Mouse (Mus musculus): ENCODE results near the gene Sbno1.
A peak's percentile ranks its signal among the peaks of the same experiment; 100 is the strongest.
"Not testable (repeated sequence)": the region's sequence is repeated elsewhere in the genome, so short reads cannot be mapped to it uniquely, and the experiment has no call there.

Gene Sbno1

DNA sequence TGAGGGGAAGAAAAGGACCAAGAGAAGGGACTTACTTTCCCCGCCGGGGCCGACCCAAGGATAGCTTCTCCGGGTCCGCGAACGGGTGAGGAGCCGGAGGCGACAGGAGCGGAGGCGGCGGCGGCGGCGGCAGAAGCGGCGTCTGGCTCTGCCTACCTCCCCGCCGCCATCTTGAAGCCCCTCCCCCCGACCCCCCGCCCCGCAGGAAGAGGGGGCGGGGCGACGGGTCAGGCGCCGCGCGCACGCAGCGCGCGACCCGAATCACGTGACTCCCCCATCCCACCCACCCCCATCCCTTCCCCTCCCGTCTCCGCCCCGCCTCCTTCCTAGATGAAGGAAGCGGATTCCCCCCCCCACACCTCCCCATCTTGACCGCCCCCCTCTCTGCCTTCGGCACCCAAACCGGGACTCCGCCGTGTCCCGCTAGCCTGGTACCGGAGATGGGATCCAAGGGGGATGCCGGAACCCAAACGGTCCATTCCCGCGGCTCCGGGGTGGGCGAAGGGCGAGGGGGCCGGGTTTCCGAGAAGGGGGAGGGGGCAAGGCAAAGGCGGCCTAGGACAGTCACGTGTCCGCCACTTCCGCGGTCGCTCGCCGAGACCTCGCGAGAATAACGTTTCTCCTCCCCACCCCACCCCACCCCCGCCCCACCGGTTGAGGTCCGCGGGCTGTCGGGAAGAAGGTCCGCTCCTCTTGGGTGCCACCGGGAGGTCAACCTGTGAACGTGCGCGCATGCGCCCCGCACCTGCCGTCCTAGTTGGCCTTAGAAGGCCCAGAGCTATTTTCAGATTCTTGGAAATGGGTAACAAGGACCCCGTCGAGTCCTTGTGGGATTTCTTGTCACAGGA lies at the start of gene Sbno1:
Gene Sbno1 (minus strand): TSS at position 590 of the 848 bp plus-strand sequence.
- DNase-seq: peak; percentile 93

DNA sequence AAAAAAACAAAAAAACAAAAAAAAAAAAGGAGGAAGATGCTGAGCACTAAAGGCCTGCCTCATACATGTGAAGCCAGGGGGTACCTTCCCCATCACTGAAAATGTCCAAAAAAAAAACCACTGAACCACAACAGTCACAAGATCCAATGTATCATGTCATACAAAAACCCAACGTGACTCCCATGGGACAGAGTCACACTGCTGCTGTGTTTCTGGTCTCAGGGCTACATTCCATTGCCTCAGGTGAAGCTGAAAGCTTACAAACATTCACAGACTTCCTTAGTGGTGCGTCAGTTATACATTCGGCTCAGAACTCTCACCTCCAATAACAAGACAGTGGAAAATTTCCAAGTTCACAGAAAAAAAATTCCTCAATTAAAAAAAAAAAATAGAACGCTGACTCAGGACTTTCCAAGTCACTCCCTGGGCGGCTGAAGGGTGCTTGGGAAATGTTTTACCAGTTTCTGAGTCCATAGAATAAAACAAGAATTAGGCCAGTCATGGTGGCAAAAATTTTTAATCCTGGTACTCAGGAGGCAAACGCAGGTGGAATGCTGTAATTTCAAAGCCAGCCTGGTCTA lies 44.9 kb upstream of the Sbno1 start:
- no peak for DNase-seq

DNA sequence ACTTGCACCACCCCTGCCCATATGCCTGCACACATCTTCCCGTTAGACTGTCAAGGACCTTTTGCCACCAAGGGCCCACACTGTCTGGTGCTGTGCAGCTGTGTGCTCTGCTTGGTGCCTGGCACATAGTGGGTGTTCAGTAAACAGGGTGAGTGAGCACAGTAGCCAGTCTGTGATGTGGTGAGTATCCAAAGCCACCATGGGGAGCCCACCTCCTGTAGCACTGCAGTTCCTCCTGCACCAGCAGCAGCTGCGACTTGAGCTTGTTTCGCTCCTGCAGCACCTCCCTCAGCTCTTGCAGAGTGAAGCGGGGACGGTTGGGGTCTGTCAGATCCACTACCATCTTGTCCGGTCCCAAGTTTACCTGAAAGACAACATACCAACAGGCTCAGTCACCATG lies 43.7 kb upstream of the Sbno1 start:
- DNase-seq: no peak

DNA sequence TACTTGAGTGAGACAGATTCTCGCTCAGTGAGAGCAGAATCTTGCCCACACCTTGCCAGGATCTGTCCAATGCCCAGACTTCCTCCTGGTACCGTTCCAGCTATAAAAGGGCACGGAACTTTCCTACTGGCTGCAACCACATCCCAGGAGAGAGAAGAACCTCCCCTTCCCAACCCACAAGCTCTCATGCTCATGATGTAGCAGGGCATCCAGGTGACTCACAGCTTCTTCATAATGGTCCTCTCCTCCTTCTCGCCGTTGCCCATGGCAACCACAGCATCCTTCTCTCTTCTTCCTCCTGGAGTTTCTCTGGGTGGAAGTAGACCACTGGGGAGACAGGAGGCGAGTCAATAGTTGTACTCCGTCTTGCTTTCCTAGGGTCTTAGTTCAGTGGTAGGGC lies 42.6 kb upstream of the Sbno1 start:
- DNase-seq: no peak

DNA sequence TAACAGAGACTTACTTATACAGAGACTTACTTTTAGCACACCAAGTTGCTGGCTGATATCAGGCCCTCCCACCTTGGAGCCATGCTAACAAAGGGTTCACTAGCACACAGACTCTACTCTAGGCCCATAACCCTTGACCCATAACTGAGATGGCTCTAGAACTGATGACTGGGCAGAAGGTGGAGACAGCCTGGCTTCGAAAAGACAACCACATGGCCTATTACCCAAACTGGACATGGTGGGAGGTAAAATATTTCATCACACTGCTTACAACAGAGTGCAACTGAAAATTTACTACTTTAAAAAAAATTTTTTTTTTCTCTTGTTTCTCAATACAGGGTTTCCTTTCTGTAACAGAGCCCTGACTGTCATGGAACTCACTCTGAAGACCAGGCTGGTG lies 42.0 kb upstream of the Sbno1 start:
- no peak for DNase-seq

DNA sequence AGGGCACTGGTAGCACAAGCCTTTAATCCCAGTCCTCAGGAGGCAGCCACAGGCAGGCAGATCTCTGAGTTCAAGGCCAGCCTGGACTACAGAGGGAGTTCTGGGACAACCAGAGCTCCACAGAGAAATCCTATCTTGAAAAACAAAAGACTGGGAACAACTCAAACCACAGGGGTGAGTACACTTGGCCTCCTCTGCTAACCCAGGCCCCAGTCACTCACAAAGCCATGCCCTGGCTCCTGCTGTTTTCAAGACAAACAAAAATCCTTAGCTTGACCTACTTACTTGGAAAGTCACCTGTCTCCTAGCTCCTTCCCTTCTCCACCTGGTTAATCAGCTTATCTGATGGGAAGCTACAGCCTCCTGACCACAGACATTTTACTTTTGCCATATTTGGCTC lies 39.1 kb upstream of the Sbno1 start:
- DNase-seq: no peak

DNA sequence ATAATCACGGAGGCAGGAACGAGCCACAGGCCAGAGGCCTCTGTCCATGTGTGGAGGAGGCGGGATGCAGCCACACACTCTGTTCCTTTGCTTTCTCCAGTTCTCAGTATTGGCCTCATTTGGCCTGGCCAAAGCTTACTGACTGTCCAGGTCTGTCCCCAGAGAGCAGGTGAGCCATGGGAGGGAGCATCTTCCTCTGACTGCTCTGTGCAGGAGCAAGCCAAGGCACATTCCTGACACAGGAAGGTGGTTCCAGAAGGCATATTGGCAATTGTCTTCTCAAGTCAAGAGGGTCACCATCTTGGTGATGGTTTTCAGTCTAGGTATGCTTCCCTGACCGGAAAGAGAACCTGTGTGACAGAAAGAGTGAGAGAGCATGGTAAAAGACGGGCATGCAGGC lies 37.7 kb upstream of the Sbno1 start:
- DNase-seq: no peak

DNA sequence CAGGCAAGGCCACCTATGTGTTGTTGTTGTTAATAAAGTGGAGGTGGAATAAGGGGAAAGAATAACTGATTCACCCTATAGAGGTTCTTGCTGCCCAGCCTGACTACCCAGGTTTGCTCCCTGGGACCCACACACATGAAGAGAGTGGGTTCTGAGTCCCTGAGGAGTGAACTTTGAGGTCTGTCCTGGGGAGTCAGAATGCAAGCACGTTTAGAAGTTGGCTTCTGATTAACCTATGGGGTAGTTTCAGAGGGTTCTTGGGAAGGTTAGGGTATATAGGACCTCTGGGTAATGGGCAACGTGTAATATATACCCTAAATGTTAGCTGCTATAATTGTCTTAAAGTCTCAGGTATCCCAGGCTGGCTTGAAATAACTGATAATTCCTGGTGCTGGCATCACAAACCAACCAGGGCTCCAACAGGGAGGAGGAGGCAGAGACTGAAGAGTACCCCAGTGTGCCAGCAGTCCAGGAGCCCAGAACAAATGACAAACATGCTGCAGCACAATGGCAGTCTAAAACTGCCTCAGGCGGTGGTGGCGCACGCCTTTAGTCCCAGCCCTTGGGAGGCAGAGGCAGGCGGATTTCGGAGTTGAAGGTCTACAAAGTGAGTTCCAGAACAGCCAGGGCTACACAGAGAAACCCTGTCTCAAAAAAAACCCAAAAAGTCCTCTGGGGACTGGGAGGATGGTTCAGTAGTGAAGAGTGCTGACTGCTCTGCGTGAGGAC lies 36.7 kb upstream of the Sbno1 start:
- DNase-seq: no peak

DNA sequence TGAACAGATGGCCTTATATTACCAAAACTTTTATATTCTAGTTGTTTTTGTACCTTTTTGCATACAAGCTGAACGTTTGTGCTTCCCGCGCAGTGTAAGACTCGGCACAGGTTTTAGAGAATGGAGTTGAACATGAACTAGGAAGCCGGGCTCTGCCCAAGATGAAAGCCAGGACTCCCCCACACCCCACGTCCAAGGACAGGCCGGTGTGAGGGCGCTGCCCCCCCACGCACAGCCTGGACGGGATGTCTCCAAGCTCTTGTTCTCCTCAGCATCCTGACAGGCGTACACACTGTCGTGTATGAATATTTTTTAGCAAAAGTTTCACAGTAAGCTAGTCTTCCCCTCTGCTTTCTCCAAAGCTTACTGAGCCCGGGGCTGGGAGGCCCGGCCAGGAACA lies 35.1 kb upstream of the Sbno1 start:
- not testable (repeated sequence) for DNase-seq

DNA sequence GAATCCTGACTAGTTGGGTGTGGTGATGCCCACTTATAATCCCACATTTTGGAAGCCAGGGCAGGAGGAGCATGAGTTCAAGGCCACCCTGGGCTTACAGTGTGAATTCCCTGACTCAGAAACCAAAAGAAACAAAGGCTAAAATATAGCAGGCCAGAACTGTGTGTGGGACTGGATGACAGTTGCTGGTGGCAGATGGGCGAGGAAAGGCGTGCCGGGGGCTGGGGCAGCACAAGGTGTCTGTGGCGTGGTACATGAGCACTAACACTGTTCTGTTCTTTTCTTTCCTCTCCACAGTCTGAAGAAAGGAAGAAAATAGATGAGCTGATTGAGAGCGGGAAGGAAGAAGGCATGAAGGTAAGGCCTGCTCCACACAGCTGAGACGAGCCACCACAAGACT lies 31.0 kb upstream of the Sbno1 start:
- DNase-seq: no peak

DNA sequence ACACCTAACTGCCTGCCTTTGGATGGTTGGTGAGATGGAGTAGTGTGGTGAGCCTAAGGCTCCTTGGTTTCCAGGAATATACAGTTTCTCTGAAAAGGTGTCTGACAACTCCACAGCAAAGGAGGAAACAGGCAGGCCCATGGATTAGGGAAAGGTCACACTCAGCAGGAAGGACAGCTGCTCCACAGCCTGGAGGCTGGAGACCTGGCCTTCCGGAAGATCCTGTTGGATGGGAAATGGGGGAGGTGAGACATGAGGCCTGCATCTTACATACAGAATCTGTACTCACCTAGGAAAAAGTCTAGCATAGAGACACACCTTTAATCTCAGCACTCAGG lies 28.2 kb upstream of the Sbno1 start:
- DNase-seq: no peak

DNA sequence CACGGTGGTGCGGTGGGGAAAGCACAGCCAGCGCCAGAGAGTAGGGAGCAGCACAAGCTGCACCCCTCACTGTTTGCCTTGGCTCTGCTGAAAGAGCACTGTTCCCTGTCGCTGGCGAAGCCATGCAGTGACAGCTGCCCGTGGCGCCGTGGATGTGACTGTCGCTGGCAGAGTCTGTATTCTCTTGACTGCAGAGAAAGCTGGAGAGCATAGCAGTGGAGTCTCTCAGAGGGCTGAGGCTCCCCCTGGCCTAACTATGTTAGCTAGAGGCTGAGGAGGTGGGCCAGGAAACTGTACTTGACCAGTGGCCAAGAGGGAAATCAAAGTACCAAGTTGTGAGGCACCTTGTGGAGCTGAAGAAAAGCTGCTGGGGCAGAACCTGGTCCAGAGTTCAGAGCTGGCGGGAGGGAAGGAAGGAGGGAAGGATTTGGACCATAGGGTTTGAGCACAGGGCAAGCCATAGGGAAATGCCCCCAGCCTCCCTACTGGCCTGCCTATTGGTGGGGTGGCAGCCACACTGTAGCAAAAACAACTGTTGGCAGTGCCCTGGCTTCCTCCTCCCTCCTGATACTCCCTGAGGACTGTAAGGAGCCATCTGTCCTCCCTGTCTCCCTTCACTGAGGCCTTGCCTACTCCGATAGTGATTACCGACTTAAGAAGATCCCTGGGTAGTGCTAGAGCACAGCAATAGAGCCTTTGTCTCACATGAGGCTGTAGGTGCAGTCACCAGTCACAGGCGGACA lies 27.7 kb upstream of the Sbno1 start:
- no peak for DNase-seq

DNA sequence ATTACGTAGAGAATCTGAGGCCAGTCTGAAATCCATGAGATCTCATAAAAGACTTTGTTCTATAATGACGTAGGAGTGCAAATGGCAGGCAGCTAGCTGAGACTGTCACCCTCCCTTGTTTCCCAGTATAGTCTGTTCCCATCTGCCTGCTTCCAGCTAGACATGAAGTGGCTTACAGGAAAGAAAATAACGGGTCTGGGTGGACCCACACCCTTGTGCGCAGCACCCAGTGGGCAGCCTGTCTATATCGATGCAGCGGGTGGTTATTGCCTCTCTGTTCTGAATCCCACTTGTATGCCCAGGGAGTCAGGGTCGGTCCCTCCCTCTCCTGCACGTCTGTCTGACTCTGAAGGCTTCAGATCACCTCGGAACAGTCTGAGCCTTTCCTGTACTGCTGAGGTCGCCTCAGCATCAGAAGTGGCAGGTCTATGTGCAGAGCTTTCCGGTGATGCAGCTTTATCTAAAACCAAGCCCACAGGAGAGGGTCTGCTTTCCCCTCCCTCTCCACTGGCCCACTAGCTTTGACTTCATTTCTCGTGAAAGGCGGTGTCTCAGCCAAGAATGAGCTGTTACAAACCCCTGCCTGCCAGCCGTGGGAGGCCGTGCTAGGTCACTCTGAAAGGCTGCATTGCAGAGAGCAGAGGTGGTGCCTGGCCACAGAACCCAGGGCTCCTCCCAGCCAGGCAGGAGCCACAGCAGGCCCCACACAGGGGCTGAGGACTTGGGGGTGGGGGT lies 26.9 kb upstream of the Sbno1 start:
- no peak for DNase-seq

DNA sequence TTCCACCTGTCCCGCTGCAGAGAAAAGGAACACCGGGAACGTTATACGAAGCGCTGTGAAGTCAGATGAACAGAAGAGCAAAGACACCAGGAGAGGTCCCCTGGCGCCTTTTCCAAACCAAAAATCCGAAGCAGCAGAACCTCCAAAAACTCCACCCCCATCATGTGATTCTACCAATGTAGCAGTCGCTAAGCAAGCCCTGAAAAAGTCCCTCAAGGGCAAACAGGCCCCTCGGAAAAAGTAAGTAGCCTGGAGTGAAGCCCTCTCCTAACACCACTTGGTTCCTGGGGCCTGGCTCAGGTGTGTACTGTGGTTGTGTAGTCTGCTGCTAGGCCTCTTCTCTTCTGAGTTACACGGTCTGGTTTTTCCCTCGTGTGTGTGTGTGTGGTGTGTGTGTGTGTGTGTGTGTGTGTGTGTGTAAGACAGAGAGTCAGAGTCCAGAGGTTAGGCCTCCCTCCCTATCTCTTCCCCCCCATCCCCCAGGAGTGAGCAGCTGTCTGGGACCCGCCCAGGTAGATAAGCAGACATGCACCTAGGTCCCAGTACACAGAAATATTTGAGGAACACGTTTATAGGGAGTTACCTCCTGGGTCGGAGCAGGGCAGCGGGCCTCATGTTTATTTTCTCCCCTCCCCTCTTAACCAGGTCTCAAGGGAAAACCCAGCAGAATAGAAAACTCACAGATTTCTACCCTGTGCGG lies 25.0 kb upstream of the Sbno1 start:
- no peak for DNase-seq

DNA sequence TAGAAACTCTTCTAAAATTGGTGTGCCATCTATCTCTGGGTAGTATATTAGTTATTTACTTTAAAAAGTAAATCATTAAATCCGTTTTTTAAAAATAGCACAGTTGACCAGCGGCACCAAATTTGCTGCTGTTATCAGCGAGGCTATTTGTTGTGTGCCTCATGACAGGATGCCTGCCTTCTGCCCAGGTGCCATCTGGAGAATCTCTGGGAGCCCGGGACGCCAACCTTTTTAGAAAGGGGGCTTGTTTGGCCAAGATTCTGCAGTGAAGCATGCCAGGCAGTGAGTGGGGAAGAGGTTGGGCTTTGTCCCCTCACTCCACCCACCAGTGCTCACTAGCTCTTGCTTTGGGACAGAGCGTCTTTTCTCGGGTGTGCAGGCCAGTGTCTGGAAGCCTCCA lies 24.2 kb upstream of the Sbno1 start:
- no peak for DNase-seq

DNA sequence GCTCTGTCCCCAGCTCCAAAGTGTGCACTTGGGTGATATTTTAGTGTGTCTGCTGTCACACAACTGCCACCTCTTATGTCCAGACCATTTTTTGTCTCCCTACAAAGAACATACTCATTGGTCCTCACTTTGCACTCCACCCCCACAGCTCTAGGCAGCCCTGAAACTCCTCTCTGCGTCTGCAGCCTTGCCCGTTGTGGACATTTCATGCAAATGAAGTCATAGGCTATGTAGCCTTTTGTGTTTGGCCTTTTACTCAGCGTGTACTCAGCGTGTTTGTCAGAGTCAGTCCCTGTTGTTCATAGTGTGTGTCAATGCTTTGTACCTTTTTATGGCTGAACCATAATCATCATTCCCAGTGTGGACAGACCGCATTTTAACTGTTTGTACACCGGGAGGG lies 23.7 kb upstream of the Sbno1 start:
- DNase-seq: no peak

DNA sequence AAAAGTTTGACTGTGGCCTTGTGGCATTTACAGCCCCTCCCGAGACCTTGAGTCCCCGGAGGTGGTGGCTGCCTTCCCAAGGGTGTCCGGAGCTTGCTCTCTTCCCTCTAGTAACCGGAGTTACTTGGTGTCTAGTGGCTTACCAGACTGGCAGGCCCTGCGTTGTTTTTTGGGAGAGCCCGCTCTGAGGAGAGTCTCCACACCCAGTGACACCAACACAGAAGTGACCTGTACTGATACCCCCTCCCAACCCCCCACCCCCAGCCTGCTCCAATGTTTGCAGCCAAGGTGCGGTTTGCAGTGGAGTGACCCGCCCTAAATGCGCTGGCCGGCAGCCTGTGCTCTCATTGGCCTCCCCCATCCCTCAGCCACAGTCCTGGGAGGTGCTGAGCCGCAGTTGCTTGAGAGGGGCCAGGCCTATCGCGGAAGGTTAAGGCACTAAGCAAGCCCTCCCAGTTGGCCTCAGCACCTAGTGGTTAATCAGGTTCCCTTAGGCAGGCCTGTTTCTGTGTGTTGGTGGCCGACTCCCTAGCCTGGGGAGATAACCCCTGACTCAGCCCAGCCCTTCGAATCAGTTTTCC lies 20.6 kb upstream of the Sbno1 start:
- DNase-seq: peak; percentile 64

DNA sequence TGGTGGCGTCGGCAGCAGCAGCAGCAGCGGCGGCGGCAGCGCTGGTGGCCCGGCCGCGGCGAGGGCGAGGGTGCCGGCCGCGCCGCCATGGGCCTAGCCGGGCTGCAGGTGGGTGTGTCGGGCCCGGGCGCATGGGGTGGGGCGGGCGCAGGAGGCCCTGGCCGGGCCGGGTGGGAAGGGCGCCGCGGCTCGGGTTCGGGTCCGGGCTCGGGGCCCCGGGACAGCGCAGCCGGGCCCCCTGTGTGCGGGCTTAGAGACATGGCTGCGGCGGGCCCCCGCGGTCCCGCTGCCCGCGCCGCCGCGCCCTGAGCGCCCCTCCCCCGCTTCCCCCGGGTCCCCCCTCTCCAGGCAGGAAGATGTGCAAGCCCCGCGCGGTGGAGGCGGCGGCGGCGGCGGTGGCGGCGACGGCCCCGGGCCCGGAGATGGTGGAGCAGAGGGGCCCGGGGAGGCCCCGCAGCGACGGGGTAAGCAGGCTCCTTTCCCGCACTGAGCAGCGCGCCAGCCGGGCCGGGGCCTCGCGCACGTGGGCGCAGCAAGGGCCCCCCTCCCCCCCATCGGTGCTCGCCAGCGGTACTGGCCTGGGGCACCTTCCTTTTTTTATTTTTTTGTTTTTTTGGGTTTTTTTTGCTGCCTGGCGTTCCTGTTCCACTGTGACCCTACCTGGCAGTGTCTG lies 20.0 kb upstream of the Sbno1 start:
- DNase-seq: peak; percentile 50

DNA sequence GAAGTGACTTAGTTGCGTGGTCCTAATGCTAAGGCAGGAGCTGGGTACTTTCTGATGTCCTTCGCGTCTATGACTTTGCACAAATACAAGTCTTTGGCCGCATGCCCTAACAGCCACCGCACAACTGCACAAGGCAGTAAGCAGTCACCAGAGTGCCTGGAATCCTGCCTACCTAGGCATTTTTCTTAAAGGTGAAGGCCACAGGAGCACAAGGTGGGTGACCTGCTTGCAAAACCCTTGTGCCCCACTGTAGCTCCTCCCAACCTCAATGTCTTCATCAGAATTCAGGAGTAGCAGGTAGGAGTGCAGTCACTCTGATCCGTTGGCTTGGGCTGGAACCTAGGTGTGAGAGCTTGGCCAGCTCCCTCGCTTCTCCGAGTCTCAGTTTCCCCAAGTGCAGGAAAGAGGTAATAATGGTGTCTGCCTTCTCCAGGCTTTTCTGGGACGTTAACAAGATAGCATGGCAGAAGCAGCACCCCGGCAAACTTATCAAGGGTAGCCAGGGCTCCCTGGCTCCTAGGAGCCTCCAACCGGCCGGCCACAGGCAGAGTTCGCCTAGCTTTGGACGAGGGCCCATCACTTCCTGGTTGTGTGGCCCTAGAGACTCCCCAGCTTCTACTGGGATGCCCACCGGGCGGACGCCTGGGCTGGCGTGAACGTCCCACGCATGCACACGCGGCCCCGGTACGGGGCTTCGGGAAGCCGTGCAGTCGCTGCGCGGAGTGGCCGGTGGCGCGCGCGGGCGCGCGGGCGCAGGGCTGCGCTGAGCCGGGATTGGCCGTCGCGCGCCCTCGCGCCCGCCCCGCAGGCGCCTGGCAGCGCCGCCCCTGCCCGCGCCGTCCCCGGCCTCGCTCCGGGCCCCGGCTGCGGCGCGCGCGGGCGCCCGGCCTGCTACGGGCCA lies 19.1 kb upstream of the Sbno1 start:
- peak; percentile 77 for DNase-seq

DNA sequence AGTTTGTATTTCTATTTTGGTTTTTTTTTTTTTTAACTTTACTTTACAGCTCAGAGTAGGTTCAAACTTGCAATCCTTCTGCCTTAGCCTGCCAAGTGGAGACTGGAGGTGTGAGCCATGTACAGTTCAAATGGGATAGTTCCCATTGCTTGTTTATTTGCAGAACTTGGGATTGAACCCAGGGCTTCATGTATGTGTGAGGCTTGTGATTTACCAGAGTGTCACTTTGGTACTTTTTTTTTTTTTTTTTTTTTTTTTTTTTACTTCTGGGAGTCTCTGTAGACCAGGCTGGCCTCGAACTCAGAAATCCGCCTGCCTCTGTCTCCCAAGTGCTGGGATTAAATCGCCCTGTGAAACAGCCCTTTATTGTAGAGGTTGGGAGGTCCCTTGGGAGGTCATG lies 18.4 kb upstream of the Sbno1 start:
- DNase-seq: no peak

Measured in lung, postnatal 14 days (tissue).